Mouse (Mus musculus): Measurements from ENCODE around the gene Depp1. TPM values are rescaled to one million over a fixed set of nuclear protein-coding genes. Genes with fewer than 3 reads are reported as not detected.

Depp1 gene
- polyA plus RNA-seq, 1 experiment from 2014 or later, result 45.0 TPM

- Histone ChIP-seq H3K4me2 (ENCODE audit: low read depth, low read length) (no peak overlapping the region), H3K4me3 (ENCODE audit: low read length) (no peak overlapping the region), H3K9me3 (ENCODE audit: control insufficient read depth, low read length) (no peaks in the 10 kb centered on the region), H3K4me1 (replicated peaks; ENCODE audit: control insufficient read depth, insufficient read depth, low read length) (no peaks in the 10 kb centered on the region), H3K9ac (ENCODE audit: low read length) (no peak overlapping the region), H3K36me3 (ENCODE audit: control insufficient read depth, insufficient read depth, low read length) (no peaks in the 10 kb centered on the region), H3K27ac (ENCODE audit: low read length) (no peak overlapping the region), H3K27me3 (ENCODE audit: control insufficient read depth, insufficient read depth, low read depth, low read length) (no peaks in the 10 kb centered on the region)
- 75% methylated on average over 11 of the region's 11 CpGs for WGBS
- ATAC-seq (ENCODE audit: low read depth), result no peak
These were observed 7.5 kb upstream of the Depp1 start for GRCm38 (mm10) chr6:116642942-116643341.

DNA sequence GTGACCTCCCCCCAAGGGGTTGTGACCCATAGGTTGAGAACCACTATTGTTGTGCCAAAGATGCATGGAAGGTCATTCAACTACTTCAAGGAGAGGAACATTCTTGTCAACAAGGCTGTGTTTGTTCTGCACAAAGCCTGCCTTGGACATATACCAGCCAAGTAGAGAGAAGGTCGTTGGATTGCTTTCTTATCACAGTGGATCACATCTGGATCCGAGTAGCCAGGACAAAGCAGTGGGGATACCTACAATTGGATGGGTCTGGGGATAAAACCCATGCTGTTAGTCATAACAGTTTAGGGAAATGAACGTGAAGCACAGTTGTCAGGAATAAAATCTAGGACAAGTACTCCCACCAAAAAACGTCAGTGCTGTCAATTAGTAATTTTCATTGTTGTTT, 6.5 kb upstream of the Depp1 start:
- no peaks in the 10 kb centered on the region for H3K9me3 ChIP-seq (ENCODE audit: control insufficient read depth, low read length)
- peak overlapping the region; percentile 56 for H3K27ac ChIP-seq (ENCODE audit: low read length)
- no peak overlapping the region for H3K9ac ChIP-seq (ENCODE audit: low read length)
- H3K36me3 ChIP-seq (ENCODE audit: control insufficient read depth, insufficient read depth, low read length), result no peaks in the 10 kb centered on the region
- H3K4me3 ChIP-seq (ENCODE audit: low read length), result no peak overlapping the region
- no peaks in the 10 kb centered on the region for H3K27me3 ChIP-seq (ENCODE audit: control insufficient read depth, insufficient read depth, low read depth, low read length)
- H3K4me2 ChIP-seq (ENCODE audit: low read depth, low read length), result no peak overlapping the region
- WGBS, result 49% methylated on average over 4 of the region's 4 CpGs
- no peak for ATAC-seq (ENCODE audit: low read depth)
- no peaks in the 10 kb centered on the region for H3K4me1 ChIP-seq (replicated peaks; ENCODE audit: control insufficient read depth, insufficient read depth, low read length)

DNA sequence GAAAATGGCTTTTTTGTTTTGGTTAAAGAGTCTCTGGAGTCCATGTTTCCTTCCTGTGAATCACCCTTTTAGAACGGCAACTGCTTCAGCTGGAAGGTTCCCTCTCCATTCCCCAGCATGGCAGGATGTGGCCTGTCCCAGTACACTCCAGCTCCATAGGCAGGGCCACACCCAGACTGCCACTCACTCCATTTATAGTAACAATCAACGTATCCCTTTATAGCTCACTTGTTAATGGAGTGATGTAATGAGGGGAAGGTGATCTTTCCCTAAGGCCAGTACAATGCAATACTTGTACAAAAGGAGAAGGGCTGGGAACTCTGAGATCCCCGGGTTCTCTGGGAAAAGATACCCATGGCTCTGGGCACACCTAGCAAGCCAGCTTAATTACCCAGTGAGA, 6.1 kb upstream of the Depp1 start:
- 44% methylated on average over 3 of the region's 3 CpGs for WGBS
- no peaks in the 10 kb centered on the region for H3K4me1 ChIP-seq (replicated peaks; ENCODE audit: control insufficient read depth, insufficient read depth, low read length)
- H3K4me3 ChIP-seq (ENCODE audit: low read length), result no peak overlapping the region
- H3K27ac ChIP-seq (ENCODE audit: low read length), result peak overlapping the region; percentile 37; the same call in 1 of the 2 replicates
- ATAC-seq (ENCODE audit: low read depth), result peak; percentile 84
- H3K27me3 ChIP-seq (ENCODE audit: control insufficient read depth, insufficient read depth, low read depth, low read length), result no peaks in the 10 kb centered on the region
- H3K9ac ChIP-seq (ENCODE audit: low read length), result no peak overlapping the region
- no peak overlapping the region for H3K4me2 ChIP-seq (ENCODE audit: low read depth, low read length)
- H3K36me3 ChIP-seq (ENCODE audit: control insufficient read depth, insufficient read depth, low read length), result no peaks in the 10 kb centered on the region
- H3K9me3 ChIP-seq (ENCODE audit: control insufficient read depth, low read length), result no peaks in the 10 kb centered on the region

DNA sequence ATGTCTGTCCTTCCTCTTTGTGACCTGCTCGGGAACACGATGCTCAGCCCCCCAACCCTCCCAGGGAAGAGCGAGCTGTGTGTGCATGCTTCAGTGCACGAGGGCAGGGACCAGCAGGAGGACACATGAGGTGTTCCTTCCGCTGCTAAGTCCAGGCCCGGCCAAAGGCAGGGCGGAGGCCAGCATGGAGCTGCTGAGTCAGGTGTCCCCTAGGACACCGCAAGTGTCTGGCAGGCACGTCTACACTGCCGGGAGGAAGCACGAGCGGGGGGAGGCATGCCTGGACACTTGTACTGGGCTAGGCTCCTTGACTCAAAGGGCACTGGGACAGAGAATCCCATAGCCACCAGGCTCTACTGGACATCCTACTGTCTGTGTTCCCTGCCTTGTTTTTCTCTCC, 2.6 kb upstream of the Depp1 start:
- H3K27ac ChIP-seq (ENCODE audit: low read length), result no peak overlapping the region
- WGBS, result 81% methylated on average over 12 of the region's 12 CpGs
- H3K4me1 ChIP-seq (replicated peaks; ENCODE audit: control insufficient read depth, insufficient read depth, low read length), result peaks cover 14% of the 10 kb centered on the region
- H3K27me3 ChIP-seq (ENCODE audit: control insufficient read depth, insufficient read depth, low read depth, low read length), result no peaks in the 10 kb centered on the region
- no peaks in the 10 kb centered on the region for H3K36me3 ChIP-seq (ENCODE audit: control insufficient read depth, insufficient read depth, low read length)
- ATAC-seq (ENCODE audit: low read depth), result no peak
- H3K4me3 ChIP-seq (ENCODE audit: low read length), result no peak overlapping the region
- H3K9ac ChIP-seq (ENCODE audit: low read length), result no peak overlapping the region
- no peaks in the 10 kb centered on the region for H3K9me3 ChIP-seq (ENCODE audit: control insufficient read depth, low read length)
- no peak overlapping the region for H3K4me2 ChIP-seq (ENCODE audit: low read depth, low read length)

DNA sequence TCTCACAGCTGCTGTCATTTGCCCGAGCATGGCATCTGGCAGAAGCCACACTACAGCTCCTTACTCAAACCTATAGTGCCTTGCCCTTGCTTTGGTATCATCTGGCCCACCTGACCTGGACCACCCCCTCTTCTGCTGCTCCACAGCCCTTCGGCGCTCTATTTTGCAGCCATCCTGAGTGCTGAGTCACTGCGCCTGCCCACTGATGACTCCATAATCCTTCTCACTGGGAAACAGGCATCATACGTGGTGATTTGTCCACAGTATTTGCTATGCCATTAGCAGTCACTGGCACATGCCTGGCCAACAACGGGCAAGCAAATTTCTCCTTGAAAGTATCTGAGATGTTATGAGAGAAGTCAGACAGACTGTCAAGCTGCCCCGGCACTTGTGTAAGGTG, 598 bp upstream of the Depp1 start:
- Histone ChIP-seq H3K27ac (ENCODE audit: low read length) (peak overlapping the region; percentile 81), H3K4me1 (replicated peaks; ENCODE audit: control insufficient read depth, insufficient read depth, low read length) (peaks cover 14% of the 10 kb centered on the region), H3K4me2 (ENCODE audit: low read depth, low read length) (no peak overlapping the region), H3K27me3 (ENCODE audit: control insufficient read depth, insufficient read depth, low read depth, low read length) (no peaks in the 10 kb centered on the region), H3K4me3 (ENCODE audit: low read length) (no peak overlapping the region), H3K9ac (ENCODE audit: low read length) (no peak overlapping the region; the same call in 1 of the 2 replicates), H3K9me3 (ENCODE audit: control insufficient read depth, low read length) (no peaks in the 10 kb centered on the region), H3K36me3 (ENCODE audit: control insufficient read depth, insufficient read depth, low read length) (no peaks in the 10 kb centered on the region)
- 54% methylated on average over 7 of the region's 7 CpGs for WGBS
- ATAC-seq (ENCODE audit: low read depth), result no peak

GRCm38 (mm10) chr6:116651437-116652118, 1.2 kb downstream of the Depp1 start:
- no peak for ATAC-seq (ENCODE audit: low read depth)
- H3K4me3 ChIP-seq (ENCODE audit: low read length), result peak overlapping the region; percentile 42
- H3K27me3 ChIP-seq (ENCODE audit: control insufficient read depth, insufficient read depth, low read depth, low read length), result no peaks in the 10 kb centered on the region
- 47% methylated on average over 19 of the region's 20 CpGs for WGBS
- peak overlapping the region; percentile 52 for H3K4me2 ChIP-seq (ENCODE audit: low read depth, low read length)
- no peaks in the 10 kb centered on the region for H3K9me3 ChIP-seq (ENCODE audit: control insufficient read depth, low read length)
- peak overlapping the region; percentile 13; the same call in 1 of the 2 replicates for H3K27ac ChIP-seq (ENCODE audit: low read length)
- no peaks in the 10 kb centered on the region for H3K36me3 ChIP-seq (ENCODE audit: control insufficient read depth, insufficient read depth, low read length)
- H3K4me1 ChIP-seq (replicated peaks; ENCODE audit: control insufficient read depth, insufficient read depth, low read length), result peaks cover 14% of the 10 kb centered on the region
- peak overlapping the region; percentile 56 for H3K9ac ChIP-seq (ENCODE audit: low read length)

DNA sequence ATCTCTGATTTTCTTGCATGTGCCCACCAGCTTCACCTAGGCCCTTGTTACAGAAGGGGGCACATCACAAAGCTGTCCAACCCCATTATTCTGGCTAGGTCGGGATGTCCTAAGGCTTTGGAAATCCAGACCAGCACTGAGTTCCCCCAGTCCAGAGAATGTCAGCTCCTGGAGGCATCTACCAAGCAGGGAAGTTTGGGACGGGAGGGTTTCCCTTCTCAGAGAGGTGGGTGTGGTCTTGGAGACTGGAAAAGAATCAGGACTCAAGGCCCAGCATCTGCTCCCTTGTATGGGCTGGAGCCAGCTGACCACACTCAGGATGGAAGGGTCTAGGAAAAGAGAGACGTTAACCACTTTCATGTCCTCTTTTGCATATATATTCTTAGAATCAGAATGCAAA, 2.8 kb downstream of the Depp1 start:
- no peak for ATAC-seq (ENCODE audit: low read depth)
- WGBS, result 71% methylated on average over 3 of the region's 3 CpGs

GRCm38 (mm10) chr6:116653684-116654454, 3.5 kb downstream of the Depp1 start:
- no peak overlapping the region for H3K27ac ChIP-seq (ENCODE audit: low read length)
- ATAC-seq (ENCODE audit: low read depth), result peak; percentile 26; the same call in 1 of the 2 replicates
- WGBS, result 54% methylated on average over 9 of the region's 9 CpGs

More for the DNA sequence above, 2.8 kb downstream of the Depp1 start:
- no peaks in the 10 kb centered on the region for H3K36me3 ChIP-seq (ENCODE audit: control insufficient read depth, insufficient read depth, low read length)
- H3K9ac ChIP-seq (ENCODE audit: low read length), result 0 out of 2 replicates have a peak overlapping the region, but pooled peaks have one; percentile 0
- no peak overlapping the region for H3K27ac ChIP-seq (ENCODE audit: low read length)
- no peak overlapping the region for H3K4me3 ChIP-seq (ENCODE audit: low read length)
- no peaks in the 10 kb centered on the region for H3K27me3 ChIP-seq (ENCODE audit: control insufficient read depth, insufficient read depth, low read depth, low read length)
- peaks cover 14% of the 10 kb centered on the region for H3K4me1 ChIP-seq (replicated peaks; ENCODE audit: control insufficient read depth, insufficient read depth, low read length)
- H3K9me3 ChIP-seq (ENCODE audit: control insufficient read depth, low read length), result no peaks in the 10 kb centered on the region
- H3K4me2 ChIP-seq (ENCODE audit: low read depth, low read length), result no peak overlapping the region

DNA sequence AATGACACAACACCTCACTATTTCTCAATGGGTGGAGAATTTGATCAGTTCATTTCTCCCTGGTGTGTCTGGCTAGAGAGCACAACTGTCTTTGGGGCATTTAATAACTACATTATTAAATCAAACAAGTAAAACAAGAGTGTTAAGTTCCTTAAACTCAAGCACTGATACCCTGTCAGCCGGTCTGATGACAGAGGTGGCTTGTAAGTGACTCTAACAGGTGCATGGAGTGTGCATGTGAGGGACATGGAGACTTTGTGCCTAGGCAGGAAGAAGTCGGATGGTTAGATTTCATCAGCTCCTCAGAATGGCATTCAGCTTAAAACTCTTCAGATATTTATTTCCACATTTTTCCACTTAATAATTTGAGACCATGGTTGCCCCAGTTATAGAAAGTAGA, 13.0 kb downstream of the Depp1 start:
- Histone ChIP-seq H3K9ac (ENCODE audit: low read length) (no peak overlapping the region), H3K9me3 (ENCODE audit: control insufficient read depth, low read length) (no peaks in the 10 kb centered on the region), H3K27me3 (ENCODE audit: control insufficient read depth, insufficient read depth, low read depth, low read length) (no peaks in the 10 kb centered on the region), H3K36me3 (ENCODE audit: control insufficient read depth, insufficient read depth, low read length) (no peaks in the 10 kb centered on the region), H3K4me2 (ENCODE audit: low read depth, low read length) (no peak overlapping the region), H3K27ac (ENCODE audit: low read length) (no peak overlapping the region), H3K4me1 (replicated peaks; ENCODE audit: control insufficient read depth, insufficient read depth, low read length) (no peaks in the 10 kb centered on the region), H3K4me3 (ENCODE audit: low read length) (no peak overlapping the region)
- 71% methylated on average over 2 of the region's 2 CpGs for WGBS
- ATAC-seq (ENCODE audit: low read depth), result no peak

More at GRCm38 (mm10) chr6:116653684-116654454, 3.5 kb downstream of the Depp1 start:
- H3K9me3 ChIP-seq (ENCODE audit: control insufficient read depth, low read length), result no peaks in the 10 kb centered on the region
- H3K27me3 ChIP-seq (ENCODE audit: control insufficient read depth, insufficient read depth, low read depth, low read length), result no peaks in the 10 kb centered on the region
- peaks cover 14% of the 10 kb centered on the region for H3K4me1 ChIP-seq (replicated peaks; ENCODE audit: control insufficient read depth, insufficient read depth, low read length)
- H3K9ac ChIP-seq (ENCODE audit: low read length), result no peak overlapping the region
- no peak overlapping the region for H3K4me3 ChIP-seq (ENCODE audit: low read length)
- no peaks in the 10 kb centered on the region for H3K36me3 ChIP-seq (ENCODE audit: control insufficient read depth, insufficient read depth, low read length)
- H3K4me2 ChIP-seq (ENCODE audit: low read depth, low read length), result no peak overlapping the region
